Mouse (Mus musculus): ENCODE measurements around the gene Dexi. TPM values are rescaled to one million over a fixed set of nuclear protein-coding genes. Genes with fewer than 3 reads are reported as not detected.

The Dexi gene
- total and polyA plus RNA-seq, 3 experiments, result 9.3 to 17.8 TPM; not detected in 1

DNA sequence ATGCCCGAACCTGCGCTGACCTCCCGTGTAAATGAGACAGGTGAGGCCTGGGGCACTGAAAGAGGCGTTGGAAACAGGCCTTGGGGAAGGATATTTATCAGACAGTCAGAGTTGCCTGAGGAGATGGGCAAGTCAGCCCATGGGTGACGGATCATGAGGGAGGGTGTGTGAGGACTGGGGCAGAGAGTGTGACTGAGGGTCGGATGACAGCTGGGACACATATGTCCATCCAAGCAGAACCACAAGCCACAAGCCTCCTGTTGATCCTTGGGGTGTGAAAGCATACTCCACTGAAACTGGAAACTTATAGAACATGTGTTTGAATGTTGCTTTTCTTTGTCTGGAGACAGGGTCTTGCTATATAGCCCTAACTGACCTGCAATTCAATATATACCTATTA, 34.2 kb downstream of the Dexi start:
- peaks cover 1 to 3% of the 10 kb centered on the region in 2 experiments; a peak in 1 of 4 replicates for H3K27me3 ChIP-seq (ENCODE audit: control insufficient read depth in 1 of 2, insufficient read depth in 2 of 2, low read length in 2 of 2)
- H3K36me3 ChIP-seq (ENCODE audit: control insufficient read depth in 1 of 2, insufficient read depth in 2 of 2, low read length in 2 of 2), result no peaks in the 10 kb centered on the region
- no peak for DNase-seq (ENCODE audit: low read depth, low spot score)
- H3K27ac ChIP-seq (ENCODE audit: control insufficient read depth, low read depth, low read length), result no peak overlapping the region
- no peak overlapping the region for H3K4me3 ChIP-seq (ENCODE audit: control insufficient read depth in 1 of 2, insufficient read depth in 1 of 2, low read depth in 2 of 2, low read length in 2 of 2)
- no peaks in the 10 kb centered on the region for H3K9me3 ChIP-seq (replicated peaks; ENCODE audit: insufficient read depth, low read length)
- H3K9ac ChIP-seq (ENCODE audit: control insufficient read depth, low read depth, low read length, poor library complexity, severe bottlenecking), result no peak overlapping the region
- TF ChIP-seq GABPA (IDR thresholded peaks at IDR 0.05; ENCODE audit: low read depth, low read length) (no peak), USF1 (IDR thresholded peaks at IDR 0.05; ENCODE audit: low read depth, low read length) (no peak)
- no peaks in the 10 kb centered on the region for H3K79me2 ChIP-seq (ENCODE audit: control insufficient read depth, insufficient read depth, low read length, poor library complexity)
- no peaks in the 10 kb centered on the region for H3K4me1 ChIP-seq (ENCODE audit: control insufficient read depth in 1 of 2, insufficient read depth in 2 of 2, low read length in 2 of 2)

DNA sequence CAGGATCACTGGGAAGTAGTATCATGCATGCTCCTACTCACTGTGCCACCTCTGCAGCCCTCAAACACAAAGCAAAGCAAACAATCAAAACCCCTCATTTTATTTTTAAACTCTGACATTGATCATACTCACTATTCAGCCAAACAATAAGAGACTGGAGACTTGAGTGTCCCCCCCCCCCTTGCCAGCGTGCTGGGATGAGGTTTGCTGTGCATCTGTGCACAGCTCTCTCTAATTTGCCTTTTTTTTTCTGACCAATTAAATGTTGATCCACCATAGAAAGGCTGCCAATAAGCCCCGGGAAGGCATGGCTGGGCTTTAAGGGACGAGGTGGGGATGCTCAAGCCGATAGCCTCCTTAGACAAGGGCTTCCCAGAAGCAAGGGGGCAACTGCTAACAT, 35.4 kb downstream of the Dexi start:
- no peaks in the 10 kb centered on the region for H3K9me3 ChIP-seq (replicated peaks; ENCODE audit: insufficient read depth, low read length)
- H3K27me3 ChIP-seq (ENCODE audit: control insufficient read depth in 1 of 2, insufficient read depth in 2 of 2, low read length in 2 of 2), result peaks cover 1 to 3% of the 10 kb centered on the region in 2 experiments; a peak in 1 of 4 replicates
- no peaks in the 10 kb centered on the region for H3K36me3 ChIP-seq (ENCODE audit: control insufficient read depth in 1 of 2, insufficient read depth in 2 of 2, low read length in 2 of 2)
- no peak for DNase-seq (ENCODE audit: low read depth, low spot score)
- no peak for TF ChIP-seq BHLHE40 (IDR thresholded peaks at IDR 0.05; ENCODE audit: borderline replicate concordance, low read depth, low read length)
- TF ChIP-seq MXI1 (IDR thresholded peaks at IDR 0.05; ENCODE audit: low read depth, low read length), result no peak
- TF ChIP-seq ZC3H11A (IDR thresholded peaks at IDR 0.05; ENCODE audit: low read depth, low read length), result no peak
- TF ChIP-seq SMC3 (IDR thresholded peaks at IDR 0.05; ENCODE audit: low read depth, low read length), result no peak
- TF ChIP-seq GATA1 (IDR thresholded peaks at IDR 0.05; ENCODE audit: low read depth, low read length), result no peak
- TF ChIP-seq MAX (IDR thresholded peaks at IDR 0.05; ENCODE audit: low read length), result no peak
- no peak for TF ChIP-seq USF1 (IDR thresholded peaks at IDR 0.05; ENCODE audit: low read depth, low read length)
- TF ChIP-seq NELFE (IDR thresholded peaks at IDR 0.05; ENCODE audit: low read depth, low read length), result no peak
- no peak for TF ChIP-seq UBTF (IDR thresholded peaks at IDR 0.05; ENCODE audit: borderline replicate concordance, insufficient read depth, low read depth, low read length)
- TF ChIP-seq ELF1 (IDR thresholded peaks at IDR 0.05; ENCODE audit: low read depth, low read length), result no peak
- TF ChIP-seq POLR2AphosphoS5 (IDR thresholded peaks at IDR 0.05; ENCODE audit: borderline replicate concordance, low read depth, low read length), result no peak
- no peak overlapping the region for H3K9ac ChIP-seq (ENCODE audit: control insufficient read depth, low read depth, low read length, poor library complexity, severe bottlenecking)
- H3K4me3 ChIP-seq (ENCODE audit: control insufficient read depth in 1 of 2, insufficient read depth in 1 of 2, low read depth in 2 of 2, low read length in 2 of 2), result no peak overlapping the region
- no peaks in the 10 kb centered on the region for H3K4me1 ChIP-seq (ENCODE audit: control insufficient read depth in 1 of 2, insufficient read depth in 2 of 2, low read length in 2 of 2)
- no peak overlapping the region for H3K27ac ChIP-seq (ENCODE audit: control insufficient read depth, low read depth, low read length)
- H3K79me2 ChIP-seq (ENCODE audit: control insufficient read depth, insufficient read depth, low read length, poor library complexity), result no peaks in the 10 kb centered on the region

DNA sequence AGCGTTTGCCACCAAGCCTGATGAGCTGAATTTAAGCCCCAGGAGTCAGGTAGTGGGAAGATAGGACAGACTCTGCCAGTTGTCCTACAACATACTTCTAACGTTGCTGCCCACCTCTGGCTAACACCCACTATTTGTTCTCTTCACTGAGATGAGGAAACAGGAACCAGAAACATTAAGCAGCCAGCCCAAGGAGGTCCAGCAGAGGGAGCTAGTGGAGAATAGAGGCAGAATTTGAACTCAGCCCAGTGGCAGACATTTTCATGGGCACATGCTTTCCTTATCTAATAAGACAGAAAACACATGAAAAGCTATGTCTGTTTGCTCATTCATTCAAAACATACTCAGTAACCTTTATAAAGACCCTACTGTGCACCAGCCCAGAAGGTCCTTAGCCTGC, 39.8 kb downstream of the Dexi start:
- Histone ChIP-seq H3K4me1 (ENCODE audit: control insufficient read depth in 1 of 2, insufficient read depth in 2 of 2, low read length in 2 of 2) (no peaks in the 10 kb centered on the region), H3K4me3 (ENCODE audit: control insufficient read depth in 1 of 2, insufficient read depth in 1 of 2, low read depth in 2 of 2, low read length in 2 of 2) (no peak overlapping the region), H3K27me3 (ENCODE audit: control insufficient read depth in 1 of 2, insufficient read depth in 2 of 2, low read length in 2 of 2) (peaks cover 1 to 2% of the 10 kb centered on the region in 2 experiments; a peak in 2 of 4 replicates), H3K79me2 (ENCODE audit: control insufficient read depth, insufficient read depth, low read length, poor library complexity) (no peaks in the 10 kb centered on the region), H3K36me3 (ENCODE audit: control insufficient read depth in 1 of 2, insufficient read depth in 2 of 2, low read length in 2 of 2) (no peaks in the 10 kb centered on the region), H3K27ac (ENCODE audit: control insufficient read depth, low read depth, low read length) (no peak overlapping the region), H3K9me3 (replicated peaks; ENCODE audit: insufficient read depth, low read length) (no peaks in the 10 kb centered on the region), H3K9ac (ENCODE audit: control insufficient read depth, low read depth, low read length, poor library complexity, severe bottlenecking) (no peak overlapping the region)
- TF ChIP-seq CTCF (IDR thresholded peaks at IDR 0.05 in 2 of 3, conservative IDR thresholded peaks at IDR 0.05 in 1 of 3; ENCODE audit: control insufficient read depth in 1 of 3, insufficient read depth in 1 of 3, low read depth in 2 of 3, low read length in 3 of 3, poor library complexity in 1 of 3, severe bottlenecking in 1 of 3), result peak in 1 of 3 experiments; percentile 25; a peak in 1 of 6 replicates
- TF ChIP-seq CHD2 (IDR thresholded peaks at IDR 0.05; ENCODE audit: low read length), result no peak
- TF ChIP-seq TCF12 (IDR thresholded peaks at IDR 0.05; ENCODE audit: low read depth, low read length), result no peak
- DNase-seq (ENCODE audit: low read depth, low spot score), result no peak
